Mouse (Mus musculus) forebrain, embryonic 16.5 days (tissue): Measurements from ENCODE around the gene Zzz3. TPM values are rescaled to one million over a fixed set of nuclear protein-coding genes. Genes with fewer than 3 reads are reported as not detected.
A peak's percentile ranks its signal among the peaks of the same experiment; 100 is the strongest.

ENCODE experiments used
- ATAC-seq: fragments of 200-750 bp; cut with Nextera tagmentation; 2 replicates; pipeline ENCODE4 v1.8.0; 2017; ENCODE audit warnings: mild to moderate bottlenecking, moderate library complexity
- H3K27ac ChIP-seq: fragments of 300-500 bp; sonication (generic); 2 replicates; pipeline ENCODE4 v1.5.1; 2014; ENCODE audit warnings: low read length, control low read depth
- H3K27me3 ChIP-seq: fragments of 300-500 bp; sonication (generic); replicated peaks from 2 replicates; pipeline ENCODE4 v1.6.1; 2014; ENCODE audit warnings: low read length; ENCODE audit not compliant: control insufficient read depth, insufficient read depth
- H3K36me3 ChIP-seq: fragments of 300-500 bp; sonication (generic); 2 replicates; pipeline ENCODE4 v1.6.1; 2014; ENCODE audit not compliant: control insufficient read depth, insufficient read depth
- H3K4me1 ChIP-seq: fragments of 300-500 bp; sonication (generic); replicated peaks from 2 replicates; pipeline ENCODE4 v1.6.1; 2014; ENCODE audit warnings: low read length; ENCODE audit not compliant: control insufficient read depth, insufficient read depth
- H3K4me2 ChIP-seq: fragments of 300-500 bp; sonication (generic); 2 replicates; pipeline ENCODE4 v1.6.1; 2014; ENCODE audit warnings: mild to moderate bottlenecking, low read length, control low read depth
- H3K4me3 ChIP-seq: fragments of 300-500 bp; sonication (generic); replicated peaks from 2 replicates; pipeline ENCODE4 v1.5.1; 2014; ENCODE audit warnings: mild to moderate bottlenecking, low read length, control low read depth
- H3K9ac ChIP-seq: fragments of 300-500 bp; sonication (generic); replicated peaks from 2 replicates; pipeline ENCODE4 v1.6.1; 2014; ENCODE audit warnings: low read depth, low read length, control low read depth
- H3K9me3 ChIP-seq: fragments of 300-500 bp; sonication (generic); 2 replicates; pipeline ENCODE4 v1.6.1; 2016; ENCODE audit warnings: low read length; ENCODE audit not compliant: control insufficient read depth
- WGBS: fragments of 180-500 bp; shearing (Covaris S2); extraction: QIAGEN DNeasy Blood & Tissue Kit; methylation state at CpG from one replicate; pipeline ENCODE4 v1.1.7; 2014; 5-methylcytosine and 5-hydroxymethylcytosine counted together
- polyA plus RNA-seq: library from polyadenylated mRNA; unstranded; fragments of >200 nt; fragmentation: Nextera tagmentation; extraction: Ambion mirVana; gene quantifications from 2 replicates; pipeline ENCODE4 v1.2.1, GENCODE M21; 2015

Gene Zzz3
- 32.8 and 40.6 TPM in 2 replicates for polyA plus RNA-seq

- Histone ChIP-seq H3K36me3 (no peaks in the 10 kb centered on the region; the same call in 1 of the 2 replicates), H3K4me2 (peak within 1 kb of the TSS; percentile 56), H3K27me3 (no peaks in the 10 kb centered on the region), H3K9me3 (no peaks in the 10 kb centered on the region), H3K27ac (peak within 1 kb of the TSS; percentile 99), H3K4me3 (peak within 1 kb of the TSS; percentile 82), H3K4me1 (peaks cover 22% of the 10 kb centered on the region), H3K9ac (peak within 1 kb of the TSS; percentile 90)
- WGBS: 0% methylated on average over 74 of the region's 108 CpGs
- ATAC-seq: peak; percentile 95
Observed at GRCm38 (mm10) chr3:152395350-152396277, at the start of gene Zzz3. Zzz3 (plus strand) TSS chr3:152395473.

GRCm38 (mm10) chr3:152345732-152346632, 49.3 kb upstream of the Zzz3 start, which contains the start of gene Usp33:
Usp33 (plus strand) TSS chr3:152346478.
- ATAC-seq: peak; percentile 98
- H3K4me2 ChIP-seq: peak within 1 kb of the TSS; percentile 70
- 7% methylated on average over 32 of the region's 44 CpGs for WGBS
- peak within 1 kb of the TSS; percentile 82 for H3K4me3 ChIP-seq
- no peaks in the 10 kb centered on the region for H3K36me3 ChIP-seq
- H3K9me3 ChIP-seq: no peaks in the 10 kb centered on the region
- peak within 1 kb of the TSS; percentile 90 for H3K9ac ChIP-seq
- peaks cover 10% of the 10 kb centered on the region for H3K4me1 ChIP-seq
- H3K27me3 ChIP-seq: no peaks in the 10 kb centered on the region
- H3K27ac ChIP-seq: peak within 1 kb of the TSS; percentile 80

GRCm38 (mm10) chr3:152346633-152347141, 48.6 kb upstream of the Zzz3 start:
- H3K36me3 ChIP-seq: no peaks in the 10 kb centered on the region

GRCm38 (mm10) chr3:152347227-152347626, 48.0 kb upstream of the Zzz3 start:
- Histone ChIP-seq H3K4me1 (peaks cover 10% of the 10 kb centered on the region), H3K9me3 (no peaks in the 10 kb centered on the region), H3K9ac (peak overlapping the region; percentile 90), H3K36me3 (no peaks in the 10 kb centered on the region), H3K4me3 (peak overlapping the region; percentile 82), H3K27ac (no peak overlapping the region; the same call in 1 of the 2 replicates), H3K4me2 (peak overlapping the region; percentile 70), H3K27me3 (no peaks in the 10 kb centered on the region)
- no peak for ATAC-seq
- 45% methylated on average over 3 of the region's 3 CpGs for WGBS

More at GRCm38 (mm10) chr3:152346633-152347141, 48.6 kb upstream of the Zzz3 start:
- WGBS: under 1% methylated on average over 45 of the region's 54 CpGs
- Histone ChIP-seq H3K9ac (peak overlapping the region; percentile 90), H3K4me1 (peaks cover 10% of the 10 kb centered on the region), H3K4me3 (peak overlapping the region; percentile 82), H3K27me3 (no peaks in the 10 kb centered on the region), H3K27ac (peak overlapping the region; percentile 80), H3K9me3 (no peaks in the 10 kb centered on the region), H3K4me2 (peak overlapping the region; percentile 70)
- ATAC-seq: peak; percentile 22; the same call in 1 of the 2 replicates

GRCm38 (mm10) chr3:152348011-152348830, 47.1 kb upstream of the Zzz3 start:
- no peak overlapping the region for H3K9ac ChIP-seq
- 91% methylated on average over 10 of the region's 10 CpGs for WGBS

GRCm38 (mm10) chr3:152350431-152350830, 44.8 kb upstream of the Zzz3 start:
- H3K9me3 ChIP-seq: no peaks in the 10 kb centered on the region
- no peak overlapping the region for H3K9ac ChIP-seq
- H3K27ac ChIP-seq: no peak overlapping the region
- H3K36me3 ChIP-seq: no peaks in the 10 kb centered on the region
- 89% methylated on average over 3 of the region's 3 CpGs for WGBS
- ATAC-seq: no peak
- H3K4me3 ChIP-seq: no peak overlapping the region
- H3K27me3 ChIP-seq: no peaks in the 10 kb centered on the region
- H3K4me1 ChIP-seq: peaks cover 10% of the 10 kb centered on the region
- H3K4me2 ChIP-seq: no peak overlapping the region

More at GRCm38 (mm10) chr3:152348011-152348830, 47.1 kb upstream of the Zzz3 start:
- peaks cover 10% of the 10 kb centered on the region for H3K4me1 ChIP-seq
- no peak overlapping the region; the same call in 1 of the 2 replicates for H3K4me2 ChIP-seq
- H3K27me3 ChIP-seq: no peaks in the 10 kb centered on the region
- no peak for ATAC-seq
- no peaks in the 10 kb centered on the region for H3K36me3 ChIP-seq
- no peak overlapping the region for H3K4me3 ChIP-seq
- H3K27ac ChIP-seq: no peak overlapping the region
- no peaks in the 10 kb centered on the region for H3K9me3 ChIP-seq

GRCm38 (mm10) chr3:152350966-152351365, 44.3 kb upstream of the Zzz3 start:
- no peak for ATAC-seq
- 89% methylated on average over 5 of the region's 5 CpGs for WGBS
- Histone ChIP-seq H3K4me1 (peaks cover 10% of the 10 kb centered on the region), H3K9ac (no peak overlapping the region), H3K27ac (no peak overlapping the region), H3K4me2 (no peak overlapping the region), H3K27me3 (no peaks in the 10 kb centered on the region), H3K4me3 (no peak overlapping the region), H3K9me3 (no peaks in the 10 kb centered on the region), H3K36me3 (no peaks in the 10 kb centered on the region)

GRCm38 (mm10) chr3:152352289-152352688, 43.0 kb upstream of the Zzz3 start:
- H3K9me3 ChIP-seq: no peaks in the 10 kb centered on the region
- peaks cover 5% of the 10 kb centered on the region for H3K4me1 ChIP-seq
- no peak for ATAC-seq
- no peak overlapping the region for H3K4me3 ChIP-seq
- WGBS: 90% methylated on average over 4 of the region's 4 CpGs
- no peak overlapping the region for H3K4me2 ChIP-seq
- no peaks in the 10 kb centered on the region for H3K36me3 ChIP-seq
- H3K9ac ChIP-seq: no peak overlapping the region
- no peaks in the 10 kb centered on the region for H3K27me3 ChIP-seq
- no peak overlapping the region for H3K27ac ChIP-seq
